Mouse (Mus musculus) stomach, embryonic 16.5 days (tissue): ENCODE measurements at regions not wholly inside any gene's neighbourhood (a gene's known extent, or its start where the extent isn't known, plus 50 kb on each side); places are given as distances from the start of the nearest gene placed in this dataset.

Experiments used
- ATAC-seq: fragments of 200-750 bp; cut with Nextera tagmentation; 2 replicates; pipeline ENCODE4 v1.8.0; 2017; ENCODE audit warnings: moderate number of reproducible peaks, moderate TSS enrichment; ENCODE audit not compliant: insufficient read depth, low FRiP score
- H3K27ac ChIP-seq: fragments of 300-500 bp; sonication (generic); 2 replicates; pipeline ENCODE4 v1.5.1; 2014; ENCODE audit warnings: low read length
- H3K27me3 ChIP-seq: fragments of 300-500 bp; sonication (generic); 2 replicates; pipeline ENCODE4 v1.6.1; 2014; ENCODE audit warnings: low read length, control low read depth, mixed read lengths; ENCODE audit not compliant: control insufficient read depth, insufficient read depth
- H3K36me3 ChIP-seq: fragments of 300-500 bp; sonication (generic); 2 replicates; pipeline ENCODE4 v1.6.1; 2014; ENCODE audit warnings: low read length; ENCODE audit not compliant: control insufficient read depth, insufficient read depth
- H3K4me1 ChIP-seq: fragments of 300-500 bp; sonication (generic); 2 replicates; pipeline ENCODE4 v1.6.1; 2014; ENCODE audit warnings: low read length, control low read depth, mixed read lengths; ENCODE audit not compliant: control insufficient read depth, insufficient read depth
- H3K4me2 ChIP-seq: fragments of 300-500 bp; sonication (generic); 2 replicates; pipeline ENCODE4 v1.6.1; 2014; ENCODE audit warnings: low read depth, low read length, mixed read lengths
- H3K4me3 ChIP-seq: fragments of 300-500 bp; sonication (generic); replicated peaks from 2 replicates; pipeline ENCODE4 v1.5.1; 2014; ENCODE audit warnings: mild to moderate bottlenecking, low read length
- H3K9ac ChIP-seq: fragments of 300-500 bp; sonication (generic); 2 replicates; pipeline ENCODE4 v1.6.1; 2014; ENCODE audit warnings: low read length
- H3K9me3 ChIP-seq: fragments of 300-500 bp; sonication (generic); replicated peaks from 2 replicates; pipeline ENCODE4 v1.6.1; 2016; ENCODE audit warnings: low read length, control low read depth; ENCODE audit not compliant: control insufficient read depth
- whole genome bisulfite sequencing: fragments of 180-500 bp; shearing (Covaris S2); extraction: QIAGEN DNeasy Blood & Tissue Kit; methylation state at CpG from one replicate; pipeline ENCODE4 v1.1.7; 2014; 5-methylcytosine and 5-hydroxymethylcytosine counted together

DNA sequence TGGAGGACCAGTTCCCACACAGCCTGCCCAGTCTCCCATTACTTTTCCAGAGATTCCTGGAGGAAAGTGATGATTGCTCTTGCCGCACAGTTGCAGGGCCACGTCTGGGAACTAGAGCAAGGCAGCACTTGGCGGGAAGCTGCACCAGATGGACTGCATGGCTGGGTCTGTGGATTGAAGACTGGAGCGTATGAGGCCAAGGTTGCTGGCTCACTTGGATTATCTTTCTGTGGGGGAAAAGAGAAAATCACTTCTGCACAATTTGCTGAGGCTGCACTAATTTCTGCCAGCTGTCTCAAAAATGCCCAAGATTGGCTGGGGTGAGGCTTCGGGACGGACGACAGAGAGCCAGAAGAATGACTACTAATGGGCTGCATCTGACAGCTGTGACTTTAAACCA lies 193.2 kb downstream of the Actr3 start:
- no peak overlapping the region for H3K27ac ChIP-seq
- no peak overlapping the region for H3K4me2 ChIP-seq
- no peaks in the 10 kb centered on the region for H3K36me3 ChIP-seq
- H3K4me3 ChIP-seq, result no peak overlapping the region
- H3K4me1 ChIP-seq, result no peaks in the 10 kb centered on the region
- no peak overlapping the region for H3K9ac ChIP-seq
- no peaks in the 10 kb centered on the region for H3K27me3 ChIP-seq
- 0 out of 2 replicates have a peak, but pooled peaks cover 3% of the 10 kb centered on the region for H3K9me3 ChIP-seq
- WGBS, result 90% methylated on average over 7 of the region's 7 CpGs
- ATAC-seq, result no peak

- no peaks in the 10 kb centered on the region for H3K36me3 ChIP-seq
- WGBS, result 100% methylated on average over 1 of the region's 1 CpGs
- 0 out of 2 replicates have a peak, but pooled peaks cover 3% of the 10 kb centered on the region for H3K9me3 ChIP-seq
- no peaks in the 10 kb centered on the region for H3K27me3 ChIP-seq
- ATAC-seq, result no peak
- no peak overlapping the region for H3K4me3 ChIP-seq
- H3K4me2 ChIP-seq, result no peak overlapping the region
- no peaks in the 10 kb centered on the region for H3K4me1 ChIP-seq
- H3K27ac ChIP-seq, result no peak overlapping the region
- H3K9ac ChIP-seq, result no peak overlapping the region
These were observed 193.8 kb downstream of the Actr3 start for GRCm38 (mm10) chr1:125241717-125242116.

DNA sequence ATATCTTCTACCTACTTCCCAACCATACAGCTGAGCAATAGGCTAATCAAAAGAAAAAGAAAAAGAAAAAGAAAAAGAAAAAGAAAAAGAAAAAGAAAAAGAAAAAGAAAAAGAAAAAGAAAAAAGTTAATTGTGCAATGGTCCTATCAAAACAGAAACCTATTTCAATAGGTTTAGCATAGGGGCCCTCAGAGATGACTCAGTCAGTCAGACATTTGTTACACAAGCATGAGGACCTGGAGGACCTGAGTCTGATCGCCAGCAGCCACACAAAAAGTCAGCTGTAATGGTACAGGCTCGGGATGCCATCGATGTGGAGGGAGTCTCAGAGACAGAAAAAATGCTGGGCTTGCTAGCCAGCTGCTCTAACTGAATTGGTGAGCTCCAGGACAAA lies 197.9 kb downstream of the Actr3 start:
- no peaks in the 10 kb centered on the region for H3K4me1 ChIP-seq
- no peak overlapping the region for H3K9ac ChIP-seq
- H3K36me3 ChIP-seq, result no peaks in the 10 kb centered on the region
- H3K9me3 ChIP-seq, result no peaks in the 10 kb centered on the region
- H3K27me3 ChIP-seq, result no peaks in the 10 kb centered on the region
- no peak overlapping the region for H3K4me2 ChIP-seq
- no peak overlapping the region for H3K27ac ChIP-seq
- 82% methylated on average over 3 of the region's 3 CpGs for WGBS
- H3K4me3 ChIP-seq, result no peak overlapping the region
- ATAC-seq, result no peak

GRCm38 (mm10) chr1:125236948-125237594 lies 198.5 kb downstream of the Actr3 start:
- ATAC-seq, result no peak
- no peak overlapping the region for H3K4me2 ChIP-seq
- no peaks in the 10 kb centered on the region for H3K9me3 ChIP-seq
- WGBS, result 87% methylated on average over 10 of the region's 10 CpGs
- no peak overlapping the region for H3K9ac ChIP-seq
- H3K27me3 ChIP-seq, result no peaks in the 10 kb centered on the region
- H3K4me1 ChIP-seq, result no peaks in the 10 kb centered on the region
- H3K36me3 ChIP-seq, result no peaks in the 10 kb centered on the region
- no peak overlapping the region for H3K27ac ChIP-seq
- no peak overlapping the region for H3K4me3 ChIP-seq

DNA sequence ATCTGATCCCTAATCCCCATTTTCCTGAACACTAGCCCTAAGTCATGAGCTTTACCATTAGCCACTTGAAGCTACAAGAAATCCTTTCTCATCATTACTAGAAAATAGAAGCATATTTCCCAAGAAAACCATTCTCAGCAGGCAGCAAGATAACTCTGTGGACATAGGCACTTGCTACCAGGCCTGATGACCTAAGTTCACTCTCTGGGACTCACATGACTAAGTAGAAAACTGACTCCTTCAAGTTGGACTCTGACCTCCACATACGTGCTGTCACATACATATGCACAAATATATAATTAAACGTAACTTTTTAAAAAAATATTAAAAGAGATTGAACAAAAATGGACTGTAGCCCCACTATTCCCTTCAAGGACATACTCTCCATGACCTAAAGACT lies 200.8 kb downstream of the Actr3 start:
- ATAC-seq, result no peak
- no peak overlapping the region for H3K4me3 ChIP-seq
- 72% methylated on average over 2 of the region's 2 CpGs for WGBS

GRCm38 (mm10) chr1:125223370-125223769 lies 212.2 kb downstream of the Actr3 start:
- Histone ChIP-seq H3K9me3 (no peaks in the 10 kb centered on the region), H3K27me3 (no peaks in the 10 kb centered on the region), H3K4me3 (no peak overlapping the region), H3K4me1 (no peaks in the 10 kb centered on the region), H3K27ac (no peak overlapping the region), H3K9ac (no peak overlapping the region), H3K4me2 (no peak overlapping the region), H3K36me3 (no peaks in the 10 kb centered on the region)
- ATAC-seq, result no peak
- WGBS, result 84% methylated on average over 10 of the region's 10 CpGs

More for the DNA sequence above, 200.8 kb downstream of the Actr3 start:
- Histone ChIP-seq H3K9me3 (no peaks in the 10 kb centered on the region), H3K4me2 (no peak overlapping the region), H3K36me3 (no peaks in the 10 kb centered on the region), H3K4me1 (no peaks in the 10 kb centered on the region), H3K27me3 (no peaks in the 10 kb centered on the region), H3K9ac (no peak overlapping the region), H3K27ac (no peak overlapping the region)

GRCm38 (mm10) chr1:125216192-125216591 lies 219.3 kb downstream of the Actr3 start:
- H3K9ac ChIP-seq, result no peak overlapping the region
- H3K27me3 ChIP-seq, result no peaks in the 10 kb centered on the region
- H3K36me3 ChIP-seq, result no peaks in the 10 kb centered on the region
- H3K4me2 ChIP-seq, result no peak overlapping the region
- no peak overlapping the region for H3K27ac ChIP-seq
- 80% methylated on average over 6 of the region's 6 CpGs for WGBS
- H3K9me3 ChIP-seq, result no peaks in the 10 kb centered on the region
- ATAC-seq, result no peak
- no peak overlapping the region for H3K4me3 ChIP-seq
- no peaks in the 10 kb centered on the region for H3K4me1 ChIP-seq

GRCm38 (mm10) chr1:125187091-125187490 lies 248.4 kb downstream of the Actr3 start:
- no peak overlapping the region for H3K4me2 ChIP-seq
- no peaks in the 10 kb centered on the region for H3K27me3 ChIP-seq
- no peaks in the 10 kb centered on the region for H3K4me1 ChIP-seq
- H3K9ac ChIP-seq, result no peak overlapping the region
- no peak overlapping the region for H3K27ac ChIP-seq
- no peaks in the 10 kb centered on the region for H3K9me3 ChIP-seq
- H3K36me3 ChIP-seq, result no peaks in the 10 kb centered on the region
- no peak overlapping the region for H3K4me3 ChIP-seq
- WGBS, result 78% methylated on average over 1 of the region's 1 CpGs
- no peak for ATAC-seq

DNA sequence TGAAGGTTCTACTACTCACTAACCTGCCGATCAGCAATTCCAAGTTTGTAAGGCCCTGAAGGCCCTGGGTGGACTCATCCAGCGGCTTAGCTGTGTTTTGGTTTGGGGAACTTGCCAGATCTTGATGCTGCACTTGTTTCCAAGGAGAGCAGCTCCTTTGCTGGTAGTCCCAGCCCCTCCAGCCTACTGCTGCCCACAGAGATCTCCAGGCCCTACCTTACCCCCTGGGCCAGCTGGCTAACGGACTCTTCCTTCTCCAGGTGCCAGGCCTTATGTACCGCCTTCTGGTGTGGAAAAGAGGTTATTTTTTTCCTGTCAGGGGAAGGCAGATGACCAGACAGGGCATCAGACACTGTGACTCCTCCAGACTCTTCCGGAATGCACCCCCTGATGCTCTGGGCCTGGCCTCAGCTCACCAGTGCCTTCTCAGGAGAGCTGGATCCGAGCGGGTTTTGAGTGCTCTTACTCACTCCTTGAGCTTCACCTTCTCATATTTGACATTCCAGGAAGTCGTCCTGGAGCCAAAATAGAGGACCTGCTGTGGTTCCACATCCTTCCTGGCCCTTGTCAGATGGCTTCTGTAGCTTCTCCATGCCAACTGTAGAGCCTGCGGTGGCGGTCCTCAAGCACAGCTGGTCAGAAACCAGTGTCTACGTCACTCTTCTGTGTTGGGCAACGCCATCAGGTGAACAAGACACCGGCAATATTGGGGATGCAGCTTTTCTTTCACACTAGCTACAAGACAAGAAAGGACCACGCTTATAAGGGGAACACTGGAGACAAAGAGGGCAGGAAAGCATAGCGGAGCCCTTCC lies 259.2 kb downstream of the Actr3 start:
- H3K27ac ChIP-seq, result no peak overlapping the region
- H3K27me3 ChIP-seq, result no peaks in the 10 kb centered on the region
- 82% methylated on average over 15 of the region's 15 CpGs for WGBS
- H3K36me3 ChIP-seq, result no peaks in the 10 kb centered on the region
- no peaks in the 10 kb centered on the region for H3K4me1 ChIP-seq
- no peaks in the 10 kb centered on the region for H3K9me3 ChIP-seq
- ATAC-seq, result no peak
- no peak overlapping the region for H3K4me2 ChIP-seq
- H3K9ac ChIP-seq, result no peak overlapping the region
- no peak overlapping the region for H3K4me3 ChIP-seq
